Mouse (Mus musculus): Measurements from ENCODE around the gene Rnf149. TPM values are rescaled to one million over a fixed set of nuclear protein-coding genes. Genes with fewer than 3 reads are reported as not detected.
A peak's percentile ranks its signal among the peaks of the same experiment; 100 is the strongest.

Rnf149 gene
- 13.9 and 14.0 TPM in 2 replicates for polyA plus RNA-seq (2015; fragmentation: Nextera tagmentation; extraction: Ambion mirVana)

DNA sequence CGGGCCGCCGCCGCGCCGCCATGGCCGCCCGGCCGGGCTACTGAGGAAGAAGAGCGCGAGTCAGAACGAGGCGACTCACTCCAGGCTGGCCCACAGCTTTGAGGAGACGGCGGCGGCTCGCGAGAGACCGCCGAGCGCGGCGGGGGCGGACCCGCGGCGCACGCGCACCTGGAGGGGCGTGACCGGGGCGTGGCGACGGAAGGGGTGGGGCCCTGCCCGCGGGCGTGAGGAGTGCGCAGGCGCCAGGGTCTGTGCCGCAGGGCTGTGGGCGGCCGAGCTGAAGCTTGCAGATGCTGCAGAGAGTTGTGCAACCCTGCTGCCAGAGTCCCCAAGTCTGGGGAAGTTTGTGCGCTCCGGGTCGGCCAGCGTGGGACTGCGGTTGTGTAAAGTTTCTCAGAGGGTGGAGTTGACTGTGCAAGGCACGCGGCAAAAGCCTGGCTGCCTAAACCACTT, at the start of gene Rnf149:
TSS of gene Rnf149 (minus strand) at position 153 of the 453 bp plus-strand sequence.
- H3K27me3 ChIP-seq (ENCODE audit: control insufficient read depth, insufficient read depth, low read length): no peaks in the 10 kb centered on the region
- peak within 1 kb of the TSS; percentile 88 for H3K4me2 ChIP-seq (ENCODE audit: low read depth, low read length)
- peak; percentile 98 for ATAC-seq (replicated peaks; ENCODE audit: extremely low read depth, insufficient read depth, low FRiP score)
- peak within 1 kb of the TSS; percentile 97 for H3K27ac ChIP-seq (ENCODE audit: low read length)
- peaks cover 21% of the 10 kb centered on the region for H3K4me1 ChIP-seq (ENCODE audit: control insufficient read depth, insufficient read depth, low read length)
- H3K9me3 ChIP-seq (replicated peaks; ENCODE audit: control insufficient read depth, low read length): no peaks in the 10 kb centered on the region
- under 1% methylated on average over 49 of the region's 49 CpGs for WGBS
- H3K9ac ChIP-seq (ENCODE audit: low read length): peak within 1 kb of the TSS; percentile 96
- peak within 1 kb of the TSS; percentile 90 for H3K4me3 ChIP-seq (ENCODE audit: low read length)
- H3K36me3 ChIP-seq (ENCODE audit: control insufficient read depth, insufficient read depth): no peaks in the 10 kb centered on the region

DNA sequence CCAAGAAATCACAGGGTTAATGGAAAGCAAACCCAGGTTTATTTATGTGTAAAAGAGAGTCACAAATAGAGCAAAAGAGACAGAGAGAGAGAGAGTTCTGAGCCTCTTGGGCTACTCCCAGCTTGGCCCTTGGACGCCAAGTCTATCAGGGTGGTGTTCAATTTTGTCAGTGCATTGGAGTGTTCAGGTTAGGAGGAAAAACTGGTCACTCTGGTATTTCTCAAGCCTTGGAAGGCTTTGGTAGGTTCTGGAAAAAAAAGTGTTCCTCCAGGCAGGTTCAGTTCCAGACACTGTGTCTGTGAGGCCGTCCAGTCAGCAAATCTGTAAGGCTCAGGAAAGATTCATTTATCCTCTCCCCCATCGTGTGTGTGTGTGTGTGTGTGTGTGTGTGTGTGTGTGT, 48.3 kb upstream of the Rnf149 start:
- no peaks in the 10 kb centered on the region for H3K4me1 ChIP-seq (ENCODE audit: control insufficient read depth, insufficient read depth, low read length)
- H3K27ac ChIP-seq (ENCODE audit: low read length): no peak overlapping the region
- H3K4me3 ChIP-seq (ENCODE audit: low read length): no peak overlapping the region
- H3K9me3 ChIP-seq (replicated peaks; ENCODE audit: control insufficient read depth, low read length): no peaks in the 10 kb centered on the region
- H3K27me3 ChIP-seq (ENCODE audit: control insufficient read depth, insufficient read depth, low read length): no peaks in the 10 kb centered on the region
- H3K4me2 ChIP-seq (ENCODE audit: low read depth, low read length): no peak overlapping the region
- no peak for ATAC-seq (replicated peaks; ENCODE audit: extremely low read depth, insufficient read depth, low FRiP score)
- H3K9ac ChIP-seq (ENCODE audit: low read length): no peak overlapping the region
- H3K36me3 ChIP-seq (ENCODE audit: control insufficient read depth, insufficient read depth): no peaks in the 10 kb centered on the region
- WGBS: 59% methylated on average over 3 of the region's 3 CpGs

DNA sequence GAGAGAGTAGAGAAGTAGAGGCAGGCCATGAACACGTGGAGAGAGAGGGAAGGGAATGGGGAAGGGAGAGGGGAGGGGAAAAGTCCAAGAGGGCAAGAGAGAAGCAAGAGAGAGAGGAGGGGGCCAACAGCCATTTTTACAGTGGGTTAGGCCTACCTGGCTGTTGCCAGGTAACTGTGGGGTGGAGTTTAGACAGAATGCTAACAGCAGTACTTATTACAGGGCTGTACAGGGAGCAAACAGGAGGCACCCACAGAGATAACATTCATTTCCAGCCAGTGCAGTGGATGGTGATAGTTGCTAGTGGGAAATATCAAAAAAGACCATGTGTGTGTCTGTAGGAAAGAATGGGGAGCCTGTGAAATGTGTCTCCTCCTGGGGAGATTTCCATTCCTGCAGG, 46.5 kb upstream of the Rnf149 start:
- no peak for ATAC-seq (replicated peaks; ENCODE audit: extremely low read depth, insufficient read depth, low FRiP score)
- Histone ChIP-seq H3K9ac (ENCODE audit: low read length) (no peak overlapping the region), H3K4me1 (ENCODE audit: control insufficient read depth, insufficient read depth, low read length) (no peaks in the 10 kb centered on the region), H3K4me3 (ENCODE audit: low read length) (no peak overlapping the region), H3K27ac (ENCODE audit: low read length) (no peak overlapping the region), H3K4me2 (ENCODE audit: low read depth, low read length) (no peak overlapping the region), H3K36me3 (ENCODE audit: control insufficient read depth, insufficient read depth) (no peaks in the 10 kb centered on the region), H3K27me3 (ENCODE audit: control insufficient read depth, insufficient read depth, low read length) (no peaks in the 10 kb centered on the region), H3K9me3 (replicated peaks; ENCODE audit: control insufficient read depth, low read length) (no peaks in the 10 kb centered on the region)
- WGBS: 56% methylated on average over 1 of the region's 1 CpGs

DNA sequence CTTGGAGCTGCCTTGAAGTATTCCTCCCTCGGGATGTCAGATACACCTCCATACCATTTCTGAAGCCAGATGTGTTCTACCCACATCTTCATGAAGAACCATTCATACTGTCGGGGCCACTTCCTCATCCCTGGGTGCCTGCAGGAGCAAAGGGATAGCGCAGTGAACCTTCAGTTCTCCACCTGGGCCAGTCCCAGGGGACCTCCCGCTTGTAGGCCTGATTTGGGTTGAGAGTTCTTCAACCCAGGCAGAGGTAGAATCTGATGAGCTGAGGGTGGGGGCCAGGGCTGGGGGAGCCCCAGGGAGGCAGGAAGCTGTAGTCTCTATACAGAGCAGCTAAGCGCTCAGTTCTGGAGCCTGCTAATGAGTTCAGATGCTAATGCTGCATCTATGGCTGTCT, 45.9 kb upstream of the Rnf149 start:
- no peak for ATAC-seq (replicated peaks; ENCODE audit: extremely low read depth, insufficient read depth, low FRiP score)
- Histone ChIP-seq H3K36me3 (ENCODE audit: control insufficient read depth, insufficient read depth) (no peaks in the 10 kb centered on the region), H3K4me1 (ENCODE audit: control insufficient read depth, insufficient read depth, low read length) (no peaks in the 10 kb centered on the region), H3K4me3 (ENCODE audit: low read length) (no peak overlapping the region), H3K27ac (ENCODE audit: low read length) (no peak overlapping the region), H3K9me3 (replicated peaks; ENCODE audit: control insufficient read depth, low read length) (no peaks in the 10 kb centered on the region), H3K4me2 (ENCODE audit: low read depth, low read length) (no peak overlapping the region), H3K9ac (ENCODE audit: low read length) (no peak overlapping the region), H3K27me3 (ENCODE audit: control insufficient read depth, insufficient read depth, low read length) (no peaks in the 10 kb centered on the region)
- WGBS: 87% methylated on average over 5 of the region's 5 CpGs

DNA sequence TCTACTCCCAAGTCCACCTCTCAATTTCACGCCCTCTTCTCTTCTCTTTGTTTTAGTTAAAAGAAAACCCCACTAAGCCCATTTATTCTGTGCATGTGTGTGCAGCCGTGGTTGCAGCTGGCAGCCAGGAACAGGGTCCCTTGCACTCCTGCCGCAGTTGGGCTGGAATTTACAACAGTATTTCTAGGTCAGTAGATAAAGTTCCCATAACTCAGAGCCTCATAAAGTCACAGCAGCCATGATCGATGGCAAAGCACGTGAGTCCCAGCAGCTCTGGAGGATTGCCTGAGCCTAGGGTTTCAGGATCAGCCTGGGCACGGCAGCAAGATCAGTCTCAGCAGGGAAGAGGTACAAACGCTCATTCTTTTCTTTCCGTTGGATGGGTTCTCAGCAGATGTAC, 41.3 kb upstream of the Rnf149 start:
- Histone ChIP-seq H3K27me3 (ENCODE audit: control insufficient read depth, insufficient read depth, low read length) (no peaks in the 10 kb centered on the region), H3K4me1 (ENCODE audit: control insufficient read depth, insufficient read depth, low read length) (peaks cover 5% of the 10 kb centered on the region), H3K9me3 (replicated peaks; ENCODE audit: control insufficient read depth, low read length) (no peaks in the 10 kb centered on the region), H3K4me3 (ENCODE audit: low read length) (no peak overlapping the region), H3K27ac (ENCODE audit: low read length) (no peak overlapping the region), H3K36me3 (ENCODE audit: control insufficient read depth, insufficient read depth) (no peaks in the 10 kb centered on the region), H3K4me2 (ENCODE audit: low read depth, low read length) (no peak overlapping the region), H3K9ac (ENCODE audit: low read length) (no peak overlapping the region)
- ATAC-seq (replicated peaks; ENCODE audit: extremely low read depth, insufficient read depth, low FRiP score): no peak
- 42% methylated on average over 8 of the region's 8 CpGs for WGBS

DNA sequence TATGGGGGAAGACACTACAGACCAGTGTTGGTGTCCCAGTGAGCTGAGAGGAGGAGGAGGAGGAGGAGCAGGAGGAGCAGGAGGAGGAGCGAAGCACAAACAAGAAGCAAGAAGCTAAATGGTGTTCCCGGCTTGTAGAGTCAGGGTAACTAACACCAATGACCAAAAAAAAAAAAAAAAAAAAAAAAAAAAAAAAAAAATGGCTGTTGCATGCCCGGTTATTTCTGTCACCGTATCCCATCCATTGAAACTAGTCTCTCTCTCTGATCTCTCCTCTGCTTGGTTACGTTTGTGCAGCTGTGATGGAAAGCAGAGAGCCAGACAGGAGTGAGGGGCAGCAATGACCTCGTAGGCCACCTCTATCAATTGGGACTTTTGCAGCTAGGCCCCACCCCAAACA, 38.3 kb upstream of the Rnf149 start:
- H3K9ac ChIP-seq (ENCODE audit: low read length): no peak overlapping the region
- no peak overlapping the region for H3K4me2 ChIP-seq (ENCODE audit: low read depth, low read length)
- no peak overlapping the region for H3K27ac ChIP-seq (ENCODE audit: low read length)
- H3K27me3 ChIP-seq (ENCODE audit: control insufficient read depth, insufficient read depth, low read length): no peaks in the 10 kb centered on the region
- H3K4me3 ChIP-seq (ENCODE audit: low read length): no peak overlapping the region
- H3K9me3 ChIP-seq (replicated peaks; ENCODE audit: control insufficient read depth, low read length): no peaks in the 10 kb centered on the region
- no peak for ATAC-seq (replicated peaks; ENCODE audit: extremely low read depth, insufficient read depth, low FRiP score)
- 57% methylated on average over 6 of the region's 6 CpGs for WGBS
- peaks cover 5% of the 10 kb centered on the region for H3K4me1 ChIP-seq (ENCODE audit: control insufficient read depth, insufficient read depth, low read length)
- no peaks in the 10 kb centered on the region for H3K36me3 ChIP-seq (ENCODE audit: control insufficient read depth, insufficient read depth)

DNA sequence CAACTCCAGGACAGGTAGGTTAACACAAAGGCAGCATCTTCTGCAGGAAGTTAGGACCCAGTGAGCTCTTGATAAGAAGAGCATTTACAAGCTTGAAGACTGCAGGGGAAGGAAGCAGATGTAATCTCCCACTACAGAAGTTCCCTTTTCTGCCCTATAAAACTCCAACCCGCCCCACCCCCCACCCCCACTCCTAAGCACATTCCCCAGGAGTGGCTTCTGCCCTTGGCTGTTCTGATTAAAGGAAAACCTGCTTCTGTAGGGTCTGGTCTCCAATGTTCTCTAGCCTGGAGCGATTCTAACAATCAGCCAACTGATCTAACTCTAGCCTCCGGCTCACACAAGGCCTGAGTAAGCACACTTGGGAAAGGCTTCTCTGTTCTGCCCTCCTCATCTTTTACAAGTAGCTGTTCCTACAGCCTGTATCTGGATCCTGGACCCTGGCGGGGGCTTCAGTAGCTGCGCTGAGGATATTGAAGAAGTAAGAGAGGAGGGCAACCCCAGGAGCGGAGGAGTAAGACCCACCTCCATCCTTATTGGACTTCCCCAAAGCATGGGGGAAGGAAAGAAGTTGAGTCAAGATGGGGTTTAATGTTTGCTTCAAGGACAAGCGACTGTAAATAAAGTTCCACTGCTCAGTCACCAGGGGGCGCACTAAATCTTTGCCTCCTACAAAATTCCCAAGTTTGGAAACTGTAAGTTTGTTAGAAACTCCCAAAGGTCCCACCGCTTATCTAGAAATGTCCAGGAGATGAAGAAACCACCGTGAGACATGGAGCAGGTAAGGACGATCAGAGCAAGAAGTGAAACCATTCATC, 37.5 kb upstream of the Rnf149 start:
- peak overlapping the region; percentile 50 for H3K4me2 ChIP-seq (ENCODE audit: low read depth, low read length)
- WGBS: 15% methylated on average over 11 of the region's 11 CpGs
- no peak; the same call in 1 of the 2 replicates for ATAC-seq (replicated peaks; ENCODE audit: extremely low read depth, insufficient read depth, low FRiP score)

DNA sequence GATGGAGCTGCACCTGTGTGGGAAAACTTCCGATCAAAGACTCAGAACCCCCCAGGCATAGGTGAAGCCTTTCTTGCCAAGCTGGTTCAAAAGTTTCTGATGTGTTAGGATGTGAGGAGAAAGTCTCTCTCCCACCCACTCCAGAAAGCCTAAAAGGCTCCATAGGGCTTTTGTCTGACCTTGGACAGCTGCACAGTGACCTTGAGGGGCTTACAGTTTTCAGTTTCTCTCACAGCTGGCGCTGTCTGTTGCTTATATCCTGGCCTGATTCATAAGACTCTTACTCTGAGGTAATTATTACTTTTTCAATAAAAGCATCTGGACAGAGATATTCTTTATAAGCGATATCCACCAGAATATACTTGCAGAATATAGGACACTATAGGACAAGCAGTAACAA, 35.9 kb upstream of the Rnf149 start:
- Histone ChIP-seq H3K36me3 (ENCODE audit: control insufficient read depth, insufficient read depth) (no peaks in the 10 kb centered on the region), H3K4me1 (ENCODE audit: control insufficient read depth, insufficient read depth, low read length) (peaks cover 7% of the 10 kb centered on the region), H3K9ac (ENCODE audit: low read length) (no peak overlapping the region), H3K4me3 (ENCODE audit: low read length) (no peak overlapping the region), H3K27ac (ENCODE audit: low read length) (no peak overlapping the region), H3K4me2 (ENCODE audit: low read depth, low read length) (no peak overlapping the region), H3K9me3 (replicated peaks; ENCODE audit: control insufficient read depth, low read length) (no peaks in the 10 kb centered on the region), H3K27me3 (ENCODE audit: control insufficient read depth, insufficient read depth, low read length) (no peaks in the 10 kb centered on the region)
- WGBS: 87% methylated on average over 3 of the region's 3 CpGs
- no peak for ATAC-seq (replicated peaks; ENCODE audit: extremely low read depth, insufficient read depth, low FRiP score)

More for the DNA sequence above, 37.5 kb upstream of the Rnf149 start:
- Histone ChIP-seq H3K4me3 (ENCODE audit: low read length) (peak overlapping the region; percentile 24), H3K9me3 (replicated peaks; ENCODE audit: control insufficient read depth, low read length) (no peaks in the 10 kb centered on the region), H3K27me3 (ENCODE audit: control insufficient read depth, insufficient read depth, low read length) (no peaks in the 10 kb centered on the region), H3K36me3 (ENCODE audit: control insufficient read depth, insufficient read depth) (no peaks in the 10 kb centered on the region), H3K4me1 (ENCODE audit: control insufficient read depth, insufficient read depth, low read length) (peaks cover 5% of the 10 kb centered on the region), H3K27ac (ENCODE audit: low read length) (no peak overlapping the region), H3K9ac (ENCODE audit: low read length) (0 out of 2 replicates have a peak overlapping the region, but pooled peaks have one; percentile 26)

DNA sequence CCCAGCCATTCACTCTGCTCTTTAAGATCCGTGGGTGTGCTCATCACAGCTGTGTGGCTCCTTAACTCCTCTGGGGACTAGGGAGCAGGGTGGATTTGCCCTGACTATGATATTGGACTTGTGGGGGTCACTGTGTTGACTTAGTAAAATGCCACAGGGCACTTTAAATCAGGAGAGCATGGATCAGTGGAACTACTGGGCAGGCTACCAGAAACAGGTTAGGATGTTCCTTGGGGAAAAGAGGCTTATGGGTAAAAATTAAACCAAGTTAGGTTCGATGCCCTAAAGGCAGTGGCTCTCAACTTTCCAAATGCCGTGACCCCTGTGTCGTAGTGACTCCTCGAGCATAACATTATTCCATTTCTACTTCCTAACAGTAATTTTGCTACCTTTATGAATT, 35.3 kb upstream of the Rnf149 start:
- no peaks in the 10 kb centered on the region for H3K27me3 ChIP-seq (ENCODE audit: control insufficient read depth, insufficient read depth, low read length)
- no peaks in the 10 kb centered on the region for H3K36me3 ChIP-seq (ENCODE audit: control insufficient read depth, insufficient read depth)
- peaks cover 7% of the 10 kb centered on the region for H3K4me1 ChIP-seq (ENCODE audit: control insufficient read depth, insufficient read depth, low read length)
- H3K4me2 ChIP-seq (ENCODE audit: low read depth, low read length): no peak overlapping the region
- H3K4me3 ChIP-seq (ENCODE audit: low read length): no peak overlapping the region
- H3K9ac ChIP-seq (ENCODE audit: low read length): no peak overlapping the region
- H3K27ac ChIP-seq (ENCODE audit: low read length): no peak overlapping the region
- no peak for ATAC-seq (replicated peaks; ENCODE audit: extremely low read depth, insufficient read depth, low FRiP score)
- 79% methylated on average over 5 of the region's 5 CpGs for WGBS
- no peaks in the 10 kb centered on the region for H3K9me3 ChIP-seq (replicated peaks; ENCODE audit: control insufficient read depth, low read length)
